Mouse (Mus musculus): Measurements from ENCODE around the gene Tfip11. TPM values are rescaled to one million over a fixed set of nuclear protein-coding genes. Genes with fewer than 3 reads are reported as not detected.

Gene Tfip11
- total and polyA plus RNA-seq, 2 experiments, result 7.7 to 19.1 TPM

GRCm38 (mm10) chr5:112280863-112281660 is 45.1 kb upstream of the Tfip11 start:
- H3K4me1 ChIP-seq (ENCODE audit: control insufficient read depth, insufficient read depth, low read length), result peaks cover 34% of the 10 kb centered on the region

DNA sequence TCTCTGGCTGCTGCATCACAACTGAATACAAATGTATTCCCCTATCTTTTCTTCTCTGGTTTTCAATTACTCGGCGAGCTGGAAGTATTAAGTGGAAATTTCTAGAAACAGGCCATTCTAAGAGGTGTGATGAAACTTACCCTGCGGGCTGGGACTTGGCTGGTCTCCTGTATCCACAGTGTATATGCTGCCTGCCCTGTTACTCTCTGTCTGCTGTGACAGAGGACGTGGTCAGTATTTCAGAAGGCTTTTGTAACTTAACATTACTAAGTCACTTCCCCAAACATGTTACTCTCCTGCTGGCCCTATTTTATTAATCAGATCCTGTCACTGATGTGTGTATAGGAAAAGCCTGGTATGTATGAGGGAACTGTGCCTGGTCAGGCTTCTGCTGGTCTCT is 44.5 kb upstream of the Tfip11 start:
- no peak for TF ChIP-seq POLR2A (IDR thresholded peaks at IDR 0.05; ENCODE audit: extremely low read depth, insufficient read depth, low read length)
- TF ChIP-seq CTCF (IDR thresholded peaks at IDR 0.05; ENCODE audit: low read depth, low read length), result no peak
- H3K4me3 ChIP-seq (ENCODE audit: insufficient read depth, low read depth, low read length), result no peak overlapping the region
- WGBS, result 10% methylated on average over 4 of the region's 4 CpGs
- peaks cover 47% of the 10 kb centered on the region; the same call in 1 of the 2 replicates for H3K79me2 ChIP-seq (ENCODE audit: control insufficient read depth, insufficient read depth, low read length)
- H3K36me3 ChIP-seq (ENCODE audit: control insufficient read depth, insufficient read depth, low read length), result no peaks in the 10 kb centered on the region
- peaks cover 34% of the 10 kb centered on the region for H3K4me1 ChIP-seq (ENCODE audit: control insufficient read depth, insufficient read depth, low read length)
- peak; percentile 75 for DNase-seq (ENCODE audit: extremely low read depth, low read depth, low spot score)
- H3K27ac ChIP-seq (replicated peaks; ENCODE audit: insufficient read depth, low read depth, low read length), result peak overlapping the region; percentile 55
- peak overlapping the region; percentile 39; the same call in 1 of the 2 replicates for H3K9ac ChIP-seq (ENCODE audit: low read depth, low read length)
- no peaks in the 10 kb centered on the region for H3K27me3 ChIP-seq (ENCODE audit: control insufficient read depth, insufficient read depth, low read length)

More at GRCm38 (mm10) chr5:112280863-112281660, 45.1 kb upstream of the Tfip11 start:
- H3K36me3 ChIP-seq (ENCODE audit: control insufficient read depth, insufficient read depth, low read length), result no peaks in the 10 kb centered on the region
- peaks cover 48% of the 10 kb centered on the region; the same call in 1 of the 2 replicates for H3K79me2 ChIP-seq (ENCODE audit: control insufficient read depth, insufficient read depth, low read length)
- peak overlapping the region; percentile 14; the same call in 1 of the 2 replicates for H3K9ac ChIP-seq (ENCODE audit: low read depth, low read length)
- no peak overlapping the region for H3K4me3 ChIP-seq (ENCODE audit: insufficient read depth, low read depth, low read length)
- peak overlapping the region; percentile 55 for H3K27ac ChIP-seq (replicated peaks; ENCODE audit: insufficient read depth, low read depth, low read length)
- 59% methylated on average over 15 of the region's 15 CpGs for WGBS
- no peaks in the 10 kb centered on the region for H3K27me3 ChIP-seq (ENCODE audit: control insufficient read depth, insufficient read depth, low read length)
- TF ChIP-seq POLR2A (IDR thresholded peaks at IDR 0.05; ENCODE audit: extremely low read depth, insufficient read depth, low read length) (no peak), CTCF (IDR thresholded peaks at IDR 0.05; ENCODE audit: low read depth, low read length) (no peak)
- peak; percentile 27 for DNase-seq (ENCODE audit: extremely low read depth, low read depth, low spot score)

GRCm38 (mm10) chr5:112282123-112282779 is 43.9 kb upstream of the Tfip11 start:
- peak overlapping the region; percentile 15 for H3K27ac ChIP-seq (replicated peaks; ENCODE audit: insufficient read depth, low read depth, low read length)
- 30% methylated on average over 6 of the region's 6 CpGs for WGBS
- H3K4me1 ChIP-seq (ENCODE audit: control insufficient read depth, insufficient read depth, low read length), result peaks cover 39% of the 10 kb centered on the region
- H3K9ac ChIP-seq (ENCODE audit: low read depth, low read length), result peak overlapping the region; percentile 39; the same call in 1 of the 2 replicates
- TF ChIP-seq POLR2A (IDR thresholded peaks at IDR 0.05; ENCODE audit: extremely low read depth, insufficient read depth, low read length), result no peak
- TF ChIP-seq CTCF (IDR thresholded peaks at IDR 0.05; ENCODE audit: low read depth, low read length), result no peak
- H3K27me3 ChIP-seq (ENCODE audit: control insufficient read depth, insufficient read depth, low read length), result no peaks in the 10 kb centered on the region
- peaks cover 43% of the 10 kb centered on the region; the same call in 1 of the 2 replicates for H3K79me2 ChIP-seq (ENCODE audit: control insufficient read depth, insufficient read depth, low read length)
- no peaks in the 10 kb centered on the region for H3K36me3 ChIP-seq (ENCODE audit: control insufficient read depth, insufficient read depth, low read length)
- no peak overlapping the region for H3K4me3 ChIP-seq (ENCODE audit: insufficient read depth, low read depth, low read length)
- no peak for DNase-seq (ENCODE audit: extremely low read depth, low read depth, low spot score)

DNA sequence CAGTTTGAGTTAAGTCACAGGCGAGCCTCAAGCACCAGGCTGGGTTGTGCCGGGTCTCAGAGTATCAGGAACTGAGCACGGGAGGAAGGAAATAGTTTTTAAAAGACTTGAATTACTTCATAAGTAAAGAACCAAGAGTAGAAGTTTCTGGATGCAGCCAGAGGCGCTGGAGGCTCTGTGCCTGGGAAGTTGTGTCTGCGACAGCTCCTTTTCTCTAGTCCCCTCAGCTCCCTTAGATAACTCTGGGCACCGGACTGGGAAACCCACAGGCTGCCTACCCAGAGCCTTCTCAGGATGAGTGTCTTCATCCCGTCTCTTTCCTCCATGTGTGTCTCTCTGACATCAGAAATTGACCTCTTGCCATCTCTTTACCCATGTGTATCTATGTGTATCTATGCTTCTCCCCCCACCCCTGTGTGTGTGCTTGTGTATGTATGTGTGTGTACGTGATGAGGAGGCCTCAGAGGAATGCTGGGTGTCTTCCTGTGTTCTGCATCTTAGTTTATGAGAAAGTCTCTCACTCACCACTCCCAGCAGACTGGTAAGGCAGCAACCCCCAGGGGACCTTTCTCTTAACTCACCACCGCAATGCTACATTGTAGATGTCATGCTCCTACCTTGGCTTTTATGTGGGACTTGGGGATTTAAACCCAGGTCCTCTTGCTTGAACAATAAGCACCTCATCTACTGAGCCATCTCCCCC is 43.2 kb upstream of the Tfip11 start:
- no peak for DNase-seq (ENCODE audit: extremely low read depth, low read depth, low spot score)
- 59% methylated on average over 9 of the region's 9 CpGs for WGBS

DNA sequence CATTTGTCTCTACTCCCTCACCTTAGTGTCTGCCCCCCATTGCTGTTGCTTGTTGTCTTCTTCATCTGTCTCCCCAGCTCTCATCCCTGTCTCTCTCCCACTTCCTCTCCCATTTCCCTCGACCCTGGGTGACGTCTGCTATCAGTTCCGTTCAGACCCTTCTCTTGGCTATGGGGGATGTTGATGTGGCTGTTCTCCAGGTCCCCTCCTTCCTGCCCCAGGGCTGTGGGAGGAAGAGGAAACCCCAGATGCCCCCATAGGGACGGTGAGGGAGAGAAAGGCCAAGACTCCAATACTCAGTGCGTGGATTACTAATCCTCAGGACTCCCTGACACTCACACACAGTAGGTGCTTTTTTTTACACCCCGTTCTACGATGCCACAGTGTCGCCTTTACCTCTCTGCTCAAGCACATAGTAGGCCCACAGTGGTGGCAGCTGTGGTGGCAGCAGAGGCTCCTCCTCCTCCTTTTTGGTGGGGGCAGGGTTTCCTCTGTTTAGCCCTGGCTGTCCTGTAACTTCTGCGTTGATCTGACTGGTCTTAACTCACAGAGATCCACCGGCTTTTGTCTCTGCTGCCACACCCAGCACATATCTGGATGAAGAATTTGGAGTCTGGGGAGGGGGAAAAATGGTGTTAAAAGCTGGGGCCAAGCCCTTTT is 42.5 kb upstream of the Tfip11 start:
- Histone ChIP-seq H3K9ac (ENCODE audit: low read depth, low read length) (no peak overlapping the region), H3K27ac (replicated peaks; ENCODE audit: insufficient read depth, low read depth, low read length) (peak overlapping the region; percentile 61), H3K79me2 (ENCODE audit: control insufficient read depth, insufficient read depth, low read length) (peaks cover 46% of the 10 kb centered on the region; the same call in 1 of the 2 replicates), H3K27me3 (ENCODE audit: control insufficient read depth, insufficient read depth, low read length) (no peaks in the 10 kb centered on the region), H3K36me3 (ENCODE audit: control insufficient read depth, insufficient read depth, low read length) (no peaks in the 10 kb centered on the region), H3K4me3 (ENCODE audit: insufficient read depth, low read depth, low read length) (no peak overlapping the region), H3K4me1 (ENCODE audit: control insufficient read depth, insufficient read depth, low read length) (peaks cover 39% of the 10 kb centered on the region)
- TF ChIP-seq CTCF (IDR thresholded peaks at IDR 0.05; ENCODE audit: low read depth, low read length) (no peak), POLR2A (IDR thresholded peaks at IDR 0.05; ENCODE audit: extremely low read depth, insufficient read depth, low read length) (no peak)
- WGBS, result 63% methylated on average over 10 of the region's 10 CpGs
- peak; percentile 29 for DNase-seq (ENCODE audit: extremely low read depth, low read depth, low spot score)

More for the DNA sequence above, 43.2 kb upstream of the Tfip11 start:
- Histone ChIP-seq H3K27ac (replicated peaks; ENCODE audit: insufficient read depth, low read depth, low read length) (peak overlapping the region; percentile 57), H3K36me3 (ENCODE audit: control insufficient read depth, insufficient read depth, low read length) (no peaks in the 10 kb centered on the region), H3K9ac (ENCODE audit: low read depth, low read length) (no peak overlapping the region), H3K27me3 (ENCODE audit: control insufficient read depth, insufficient read depth, low read length) (no peaks in the 10 kb centered on the region), H3K4me3 (ENCODE audit: insufficient read depth, low read depth, low read length) (no peak overlapping the region), H3K79me2 (ENCODE audit: control insufficient read depth, insufficient read depth, low read length) (peaks cover 47% of the 10 kb centered on the region; the same call in 1 of the 2 replicates), H3K4me1 (ENCODE audit: control insufficient read depth, insufficient read depth, low read length) (peaks cover 44% of the 10 kb centered on the region)
- TF ChIP-seq CTCF (IDR thresholded peaks at IDR 0.05; ENCODE audit: low read depth, low read length) (no peak), POLR2A (IDR thresholded peaks at IDR 0.05; ENCODE audit: extremely low read depth, insufficient read depth, low read length) (no peak)
